Mouse (Mus musculus): ENCODE results near the gene Pnrc2.

Gene Pnrc2

DNA sequence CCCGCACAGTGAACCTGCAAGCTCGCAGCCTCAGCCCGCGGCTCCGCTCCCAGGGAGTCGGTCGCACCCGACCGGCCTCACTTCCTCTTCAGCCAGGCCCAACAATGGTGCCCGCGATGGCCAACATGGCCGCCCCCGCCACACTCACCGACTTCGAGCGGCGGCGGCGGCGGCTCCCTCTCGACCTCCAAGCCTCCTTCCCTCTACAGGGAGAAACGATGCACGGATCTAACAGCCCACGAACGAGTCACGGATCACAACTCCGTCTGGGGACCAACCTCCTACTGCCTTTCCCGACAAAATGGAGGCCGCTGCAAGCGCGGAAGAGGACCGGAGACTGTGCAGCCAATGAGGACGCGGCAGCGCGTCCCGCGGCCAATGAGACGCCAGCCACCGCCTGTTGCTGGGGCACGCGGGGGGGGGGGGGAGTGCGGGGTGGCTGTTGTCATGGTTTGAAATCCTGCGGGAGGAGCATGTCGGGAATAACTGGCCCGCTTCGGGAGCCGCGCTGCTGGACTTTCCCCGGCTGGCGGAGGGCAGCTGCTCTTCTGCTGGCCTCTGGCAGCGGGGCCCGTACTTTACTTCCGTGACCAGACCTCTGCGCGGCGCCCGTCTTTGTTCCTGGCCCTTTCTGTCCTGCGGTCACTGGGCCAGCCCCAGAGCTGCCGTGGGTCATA is at the start of gene Pnrc2:
TSS of gene Pnrc2 (minus strand) at position 325 of the 677 bp plus-strand sequence.
- peak; percentile 86 for DNase-seq

- no peak for DNase-seq
These were observed 48.5 kb upstream of the Pnrc2 start for GRCm38 (mm10) chr4:135922190-135922589.

GRCm38 (mm10) chr4:135921257-135922120 is 47.8 kb upstream of the Pnrc2 start:
- DNase-seq: peak; percentile 41

GRCm38 (mm10) chr4:135920304-135921241 is 46.9 kb upstream of the Pnrc2 start, which contains the start of gene Fuca1:
TSS of gene Fuca1 (plus strand) at chr4:135920735.
- peak; percentile 97 for DNase-seq

- DNase-seq: no peak
These were observed 45.6 kb upstream of the Pnrc2 start for GRCm38 (mm10) chr4:135919280-135919639.

DNA sequence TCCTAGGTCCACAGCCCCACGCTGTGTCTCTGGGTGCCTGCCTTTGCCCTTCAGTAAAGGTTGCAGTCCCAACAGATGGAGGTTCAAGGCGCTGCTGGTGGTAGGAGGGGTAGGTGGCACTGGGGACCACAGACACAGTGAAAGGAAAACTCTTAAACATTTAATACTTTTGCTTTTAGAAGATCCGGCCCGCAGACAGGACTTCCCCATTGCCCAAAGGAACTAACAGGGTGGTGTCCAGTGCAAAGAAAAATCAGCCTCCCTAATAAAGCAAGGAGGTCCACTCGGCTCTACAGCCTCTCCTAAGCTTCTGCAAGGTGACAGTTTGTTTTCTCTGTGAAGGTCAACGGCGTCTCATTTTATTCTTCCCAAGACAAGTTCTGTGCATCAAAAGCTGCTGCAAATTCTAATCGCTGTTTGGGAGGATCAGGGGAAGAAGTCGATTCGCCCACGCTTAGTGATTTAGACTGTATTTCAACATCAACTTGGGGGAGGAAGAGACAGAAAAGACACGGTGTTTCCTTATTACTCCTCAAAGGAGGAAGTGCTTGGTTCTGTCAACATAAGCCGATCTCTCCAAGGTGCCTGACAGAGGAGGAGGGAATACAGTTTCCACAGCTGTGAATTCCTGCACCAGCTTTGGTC is 45.1 kb upstream of the Pnrc2 start:
- no peak for DNase-seq

- no peak for DNase-seq
These were observed 39.8 kb upstream of the Pnrc2 start for GRCm38 (mm10) chr4:135913433-135913832.

DNA sequence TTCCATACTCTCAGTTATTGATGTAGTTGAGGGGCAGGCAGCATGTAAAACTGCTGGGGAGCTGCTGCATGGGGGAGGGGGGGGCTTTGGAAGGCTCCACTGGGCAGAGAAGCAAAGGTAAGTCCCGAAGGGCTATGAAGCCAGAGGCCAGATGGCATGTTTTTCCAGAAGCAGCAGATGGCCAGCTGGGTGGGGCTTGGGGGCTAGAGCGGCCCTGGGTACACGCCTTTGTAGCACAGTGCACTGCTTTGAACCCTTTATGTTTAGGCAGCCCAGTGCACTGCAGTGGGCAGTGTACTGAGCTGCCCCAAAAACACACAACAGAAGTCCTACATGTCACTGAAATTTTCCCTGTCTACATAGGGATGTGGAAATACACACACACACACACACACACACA is 39.2 kb upstream of the Pnrc2 start:
- no peak for DNase-seq

DNA sequence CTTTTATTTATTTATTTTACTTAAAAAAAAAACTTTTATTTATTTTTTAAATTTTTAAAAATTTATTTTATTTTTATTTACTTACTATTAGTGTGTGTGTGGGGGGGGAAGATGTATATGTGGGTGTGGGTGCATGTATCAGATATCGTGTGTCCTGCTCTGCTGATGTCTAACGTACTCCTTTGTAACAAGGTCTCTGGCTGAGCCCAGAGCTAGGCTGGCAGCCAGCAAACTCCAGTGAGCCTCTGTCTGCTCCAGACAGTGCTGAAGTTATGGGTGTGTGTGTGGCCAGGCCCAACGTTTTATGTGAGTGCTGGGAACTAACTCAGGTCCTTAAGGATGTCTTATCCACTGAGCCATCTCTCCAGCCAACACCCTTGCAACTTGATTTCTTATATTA is 38.5 kb upstream of the Pnrc2 start:
- DNase-seq: no peak

DNA sequence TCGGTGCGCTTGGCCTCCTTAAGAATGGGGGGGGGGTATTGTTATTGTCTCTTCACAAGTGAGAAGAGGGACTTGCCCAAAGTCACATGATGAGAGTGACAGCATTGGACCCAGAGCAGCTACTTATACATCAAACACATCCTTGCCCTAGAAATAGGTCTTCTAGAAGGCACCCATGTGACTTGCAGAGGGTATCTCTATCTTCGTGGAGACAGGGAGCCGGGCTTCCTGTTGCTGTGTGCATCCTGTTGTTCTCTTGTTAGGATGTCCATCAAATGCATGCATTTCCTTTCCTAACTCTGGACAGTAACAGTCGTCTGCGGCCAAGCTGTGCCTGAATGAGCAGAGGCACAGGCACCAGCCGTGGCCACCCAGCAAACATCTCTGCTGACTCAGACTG is 37.9 kb upstream of the Pnrc2 start:
- no peak for DNase-seq

DNA sequence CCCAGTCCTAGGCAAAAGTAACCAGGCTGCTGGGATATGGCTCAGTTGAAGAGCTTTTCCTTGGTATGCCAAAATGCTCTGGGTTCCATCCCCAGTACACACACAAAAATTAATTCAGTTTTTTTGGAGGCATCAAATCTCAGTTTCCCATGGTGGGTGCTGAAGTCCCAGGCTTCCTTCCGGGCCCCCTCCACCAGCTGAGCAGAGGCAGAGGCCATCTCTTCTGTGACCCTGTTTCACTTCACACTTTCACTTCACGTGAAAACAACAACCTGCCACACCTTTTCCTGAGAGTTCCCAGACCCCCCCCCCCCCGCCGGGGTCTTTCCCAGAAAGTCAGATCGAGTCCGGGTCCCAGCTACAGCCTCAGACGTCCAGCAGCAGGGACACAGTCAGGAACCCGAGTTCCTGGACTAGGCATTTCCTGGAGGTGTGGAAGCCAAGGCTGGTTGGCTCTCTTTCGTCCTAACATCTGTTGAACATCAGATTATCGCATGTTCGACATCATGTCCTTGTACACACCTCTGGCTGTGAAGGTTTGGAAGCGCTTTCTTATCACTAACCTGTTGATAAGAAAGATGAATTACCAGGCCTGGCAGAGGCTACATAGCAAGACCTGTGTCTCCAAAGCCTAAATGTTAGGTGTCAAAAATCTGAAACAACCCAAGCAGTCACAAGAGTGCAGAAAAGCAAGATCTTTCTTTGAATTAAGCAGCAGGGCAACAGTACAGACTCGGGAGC is 35.8 kb upstream of the Pnrc2 start:
- no peak for DNase-seq

- DNase-seq: no peak
These were observed 33.0 kb upstream of the Pnrc2 start for GRCm38 (mm10) chr4:135906633-135907032.

- DNase-seq: no peak
These were observed 31.2 kb upstream of the Pnrc2 start for GRCm38 (mm10) chr4:135904810-135905209.

DNA sequence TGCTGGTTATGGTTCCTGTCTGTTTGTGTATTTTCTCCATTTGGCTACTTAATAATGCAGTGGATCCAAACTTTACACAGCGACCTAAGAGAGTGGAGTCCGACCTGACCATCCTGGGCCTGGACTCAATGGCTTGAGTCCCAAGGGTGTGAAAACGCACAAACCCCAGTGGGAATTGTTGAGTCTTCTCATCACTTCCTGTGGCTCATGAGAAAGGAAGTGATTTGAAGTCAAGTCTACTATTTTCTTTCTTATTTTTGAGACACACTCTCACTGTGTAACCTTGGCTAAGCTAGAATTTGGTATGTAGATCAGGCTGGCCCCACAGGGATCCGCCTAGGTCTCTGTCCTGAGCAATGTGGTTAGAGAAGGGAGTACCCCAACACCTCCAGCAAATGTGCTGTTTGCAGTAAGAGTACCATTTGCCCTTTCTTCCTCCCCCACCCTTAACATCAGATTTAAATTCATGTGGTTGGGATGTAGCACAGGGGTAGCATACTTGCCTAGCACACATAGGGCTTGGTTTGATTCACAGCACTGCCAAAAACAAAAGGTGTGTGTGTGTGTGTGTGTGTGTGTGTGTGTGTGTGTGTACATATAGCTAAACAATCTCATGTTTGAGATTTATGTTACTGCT is 29.1 kb upstream of the Pnrc2 start:
- DNase-seq: no peak

GRCm38 (mm10) chr4:135900008-135900407 is 26.4 kb upstream of the Pnrc2 start:
- DNase-seq: no peak

DNA sequence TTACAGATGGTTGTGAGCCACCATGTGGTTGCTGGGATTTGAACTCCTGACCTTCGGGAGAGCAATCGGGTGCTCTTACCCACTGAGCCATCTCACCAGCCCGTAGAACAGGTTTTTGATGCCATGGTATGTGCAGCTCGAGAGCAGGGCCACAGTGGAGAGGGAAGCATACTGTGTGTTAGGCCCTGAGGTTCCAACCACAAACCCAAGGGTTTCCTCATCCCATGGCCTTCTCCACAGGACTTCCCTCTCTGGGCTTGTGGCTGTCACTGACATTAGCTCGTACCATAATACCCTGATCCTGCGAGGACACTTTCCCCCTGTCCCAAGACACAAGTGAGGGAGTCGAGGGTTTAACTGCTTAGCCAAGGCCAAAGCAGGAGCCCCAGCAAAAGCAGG is 25.4 kb upstream of the Pnrc2 start:
- no peak for DNase-seq

- DNase-seq: no peak
These were observed 24.9 kb upstream of the Pnrc2 start for GRCm38 (mm10) chr4:135898380-135899049.

DNA sequence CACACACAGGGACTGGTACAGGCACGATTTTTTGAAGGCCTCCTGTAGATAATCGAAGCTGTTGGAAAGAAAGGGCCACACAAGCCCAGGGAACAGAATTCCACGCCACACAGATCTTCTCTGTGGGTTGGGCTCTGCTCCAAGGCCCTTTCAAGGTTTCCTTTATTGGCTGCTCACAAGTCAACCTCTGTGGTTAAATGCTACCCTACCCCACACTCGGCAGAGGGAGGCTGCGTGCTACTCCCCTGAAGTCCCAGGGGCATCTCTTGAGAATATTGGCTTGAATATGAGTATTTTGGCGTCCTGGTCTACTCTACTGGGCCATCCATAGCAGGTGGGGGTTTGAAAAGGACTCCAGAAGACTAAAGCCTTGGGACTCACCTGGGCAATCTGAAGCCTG is 22.5 kb upstream of the Pnrc2 start:
- DNase-seq: no peak

- no peak for DNase-seq
These were observed 21.5 kb upstream of the Pnrc2 start, which contains the start of gene Cnr2 for GRCm38 (mm10) chr4:135895071-135895571. TSS of gene Cnr2 (plus strand) at chr4:135895394.

- no peak for DNase-seq
These were observed 19.2 kb upstream of the Pnrc2 start for GRCm38 (mm10) chr4:135892884-135893283.

Measured in cerebellum, adult 9-10 months (tissue).